Mouse (Mus musculus): Measurements from ENCODE around the gene Fgfr3.

GRCm38 (mm10) chr5:33707163-33707562, 14.3 kb upstream of the Fgfr3 start:
- TF ChIP-seq CTCF (IDR thresholded peaks at IDR 0.05; ENCODE audit: insufficient read depth, low read depth, low read length), result no peak
- TF ChIP-seq POLR2A (IDR thresholded peaks at IDR 0.05; ENCODE audit: insufficient read depth, low read depth, low read length), result no peak
